Mouse (Mus musculus): ENCODE measurements around the gene Sox13.

The Sox13 gene

GRCm38 (mm10) chr1:133387539-133388268, 36.5 kb downstream of the Sox13 start:
- TF ChIP-seq NANOG (IDR thresholded peaks at IDR 0.05; ENCODE audit: borderline replicate concordance, low read length) (no peak), CTCF (conservative IDR thresholded peaks at IDR 0.05; ENCODE audit: low read length) (no peak), POU5F1 (IDR thresholded peaks at IDR 0.05; ENCODE audit: borderline replicate concordance, low read length) (no peak)
- H3K9me3 ChIP-seq (ENCODE audit: low read length) = no peaks in the 10 kb centered on the region

GRCm38 (mm10) chr1:133386209-133386608, 38.0 kb downstream of the Sox13 start:
- Histone ChIP-seq H3K4me1 (replicated peaks; ENCODE audit: low read depth, low read length) (peaks cover 85% of the 10 kb centered on the region), H3K27me3 (ENCODE audit: insufficient read depth, low read length) (no peaks in the 10 kb centered on the region), H3K9me3 (ENCODE audit: low read length) (no peaks in the 10 kb centered on the region), H3K36me3 (ENCODE audit: insufficient read depth, low read length) (peaks cover 68% of the 10 kb centered on the region), H3K4me3 (replicated peaks; ENCODE audit: low read length) (peak overlapping the region; percentile 53)
- TF ChIP-seq NANOG (IDR thresholded peaks at IDR 0.05; ENCODE audit: borderline replicate concordance, low read length) (no peak), CTCF (conservative IDR thresholded peaks at IDR 0.05; ENCODE audit: low read length) (no peak), POU5F1 (IDR thresholded peaks at IDR 0.05; ENCODE audit: borderline replicate concordance, low read length) (no peak)

More at GRCm38 (mm10) chr1:133387539-133388268, 36.5 kb downstream of the Sox13 start:
- 0 out of 2 replicates have a peak overlapping the region, but pooled peaks have one; percentile 17 for H3K4me3 ChIP-seq (replicated peaks; ENCODE audit: low read length)
- H3K36me3 ChIP-seq (ENCODE audit: insufficient read depth, low read length) = peaks cover 76% of the 10 kb centered on the region
- H3K4me1 ChIP-seq (replicated peaks; ENCODE audit: low read depth, low read length) = peaks cover 92% of the 10 kb centered on the region
- no peaks in the 10 kb centered on the region for H3K27me3 ChIP-seq (ENCODE audit: insufficient read depth, low read length)

GRCm38 (mm10) chr1:133385506-133385905, 38.7 kb downstream of the Sox13 start:
- H3K4me3 ChIP-seq (replicated peaks; ENCODE audit: low read length) = peak overlapping the region; percentile 53
- peak; percentile 95 for TF ChIP-seq CTCF (conservative IDR thresholded peaks at IDR 0.05; ENCODE audit: low read length)
- no peak for TF ChIP-seq POU5F1 (IDR thresholded peaks at IDR 0.05; ENCODE audit: borderline replicate concordance, low read length)
- TF ChIP-seq NANOG (IDR thresholded peaks at IDR 0.05; ENCODE audit: borderline replicate concordance, low read length) = no peak
- peaks cover 79% of the 10 kb centered on the region for H3K4me1 ChIP-seq (replicated peaks; ENCODE audit: low read depth, low read length)
- H3K36me3 ChIP-seq (ENCODE audit: insufficient read depth, low read length) = peaks cover 62% of the 10 kb centered on the region
- no peaks in the 10 kb centered on the region for H3K9me3 ChIP-seq (ENCODE audit: low read length)
- H3K27me3 ChIP-seq (ENCODE audit: insufficient read depth, low read length) = no peaks in the 10 kb centered on the region

GRCm38 (mm10) chr1:133383157-133383783, 40.9 kb downstream of the Sox13 start:
- H3K36me3 ChIP-seq (ENCODE audit: insufficient read depth, low read length) = peaks cover 41% of the 10 kb centered on the region
- peaks cover 75% of the 10 kb centered on the region for H3K4me1 ChIP-seq (replicated peaks; ENCODE audit: low read depth, low read length)
- no peak overlapping the region for H3K4me3 ChIP-seq (replicated peaks; ENCODE audit: low read length)
- no peaks in the 10 kb centered on the region for H3K27me3 ChIP-seq (ENCODE audit: insufficient read depth, low read length)
- no peaks in the 10 kb centered on the region for H3K9me3 ChIP-seq (ENCODE audit: low read length)
- TF ChIP-seq POU5F1 (IDR thresholded peaks at IDR 0.05; ENCODE audit: borderline replicate concordance, low read length) (no peak), CTCF (conservative IDR thresholded peaks at IDR 0.05; ENCODE audit: low read length) (no peak), NANOG (IDR thresholded peaks at IDR 0.05; ENCODE audit: borderline replicate concordance, low read length) (no peak)

GRCm38 (mm10) chr1:133382552-133383155, 41.5 kb downstream of the Sox13 start:
- no peak overlapping the region for H3K4me3 ChIP-seq (replicated peaks; ENCODE audit: low read length)
- peaks cover 76% of the 10 kb centered on the region for H3K4me1 ChIP-seq (replicated peaks; ENCODE audit: low read depth, low read length)
- H3K9me3 ChIP-seq (ENCODE audit: low read length) = no peaks in the 10 kb centered on the region
- peaks cover 40% of the 10 kb centered on the region for H3K36me3 ChIP-seq (ENCODE audit: insufficient read depth, low read length)
- H3K27me3 ChIP-seq (ENCODE audit: insufficient read depth, low read length) = no peaks in the 10 kb centered on the region
- no peak for TF ChIP-seq POU5F1 (IDR thresholded peaks at IDR 0.05; ENCODE audit: borderline replicate concordance, low read length)
- no peak for TF ChIP-seq CTCF (conservative IDR thresholded peaks at IDR 0.05; ENCODE audit: low read length)
- no peak for TF ChIP-seq NANOG (IDR thresholded peaks at IDR 0.05; ENCODE audit: borderline replicate concordance, low read length)

GRCm38 (mm10) chr1:133382008-133382407, 42.2 kb downstream of the Sox13 start:
- Histone ChIP-seq H3K4me3 (replicated peaks; ENCODE audit: low read length) (no peak overlapping the region), H3K36me3 (ENCODE audit: insufficient read depth, low read length) (peaks cover 40% of the 10 kb centered on the region), H3K4me1 (replicated peaks; ENCODE audit: low read depth, low read length) (peaks cover 72% of the 10 kb centered on the region), H3K9me3 (ENCODE audit: low read length) (no peaks in the 10 kb centered on the region), H3K27me3 (ENCODE audit: insufficient read depth, low read length) (no peaks in the 10 kb centered on the region)
- TF ChIP-seq POU5F1 (IDR thresholded peaks at IDR 0.05; ENCODE audit: borderline replicate concordance, low read length) (no peak), CTCF (conservative IDR thresholded peaks at IDR 0.05; ENCODE audit: low read length) (peak; percentile 59), NANOG (IDR thresholded peaks at IDR 0.05; ENCODE audit: borderline replicate concordance, low read length) (no peak)

GRCm38 (mm10) chr1:133380347-133381065, 43.7 kb downstream of the Sox13 start:
- no peaks in the 10 kb centered on the region for H3K27me3 ChIP-seq (ENCODE audit: insufficient read depth, low read length)
- H3K4me3 ChIP-seq (replicated peaks; ENCODE audit: low read length) = no peak overlapping the region
- H3K9me3 ChIP-seq (ENCODE audit: low read length) = no peaks in the 10 kb centered on the region

GRCm38 (mm10) chr1:133379986-133380320, 44.2 kb downstream of the Sox13 start:
- H3K9me3 ChIP-seq (ENCODE audit: low read length) = no peaks in the 10 kb centered on the region
- no peaks in the 10 kb centered on the region for H3K27me3 ChIP-seq (ENCODE audit: insufficient read depth, low read length)
- H3K36me3 ChIP-seq (ENCODE audit: insufficient read depth, low read length) = peaks cover 23% of the 10 kb centered on the region
- no peak overlapping the region for H3K4me3 ChIP-seq (replicated peaks; ENCODE audit: low read length)
- peaks cover 58% of the 10 kb centered on the region for H3K4me1 ChIP-seq (replicated peaks; ENCODE audit: low read depth, low read length)
- TF ChIP-seq POU5F1 (IDR thresholded peaks at IDR 0.05; ENCODE audit: borderline replicate concordance, low read length) = no peak
- no peak for TF ChIP-seq NANOG (IDR thresholded peaks at IDR 0.05; ENCODE audit: borderline replicate concordance, low read length)
- no peak for TF ChIP-seq CTCF (conservative IDR thresholded peaks at IDR 0.05; ENCODE audit: low read length)

More at GRCm38 (mm10) chr1:133380347-133381065, 43.7 kb downstream of the Sox13 start:
- peak; percentile 58 for TF ChIP-seq CTCF (conservative IDR thresholded peaks at IDR 0.05; ENCODE audit: low read length)
- TF ChIP-seq NANOG (IDR thresholded peaks at IDR 0.05; ENCODE audit: borderline replicate concordance, low read length) = no peak
- H3K4me1 ChIP-seq (replicated peaks; ENCODE audit: low read depth, low read length) = peaks cover 64% of the 10 kb centered on the region
- H3K36me3 ChIP-seq (ENCODE audit: insufficient read depth, low read length) = peaks cover 29% of the 10 kb centered on the region

Data from E14TG2a.4 (cell line).